Mouse (Mus musculus): ENCODE data around the gene Rwdd2b. TPM values are rescaled to one million over a fixed set of nuclear protein-coding genes. Genes with fewer than 3 reads are reported as not detected.

Rwdd2b gene
- total RNA-seq, 1 experiment: 4.6 TPM

- no peak for DNase-seq (ENCODE audit: low read depth, low spot score)
- TF ChIP-seq HCFC1 (IDR thresholded peaks at IDR 0.05; ENCODE audit: borderline replicate concordance, insufficient read depth, low read length): no peak
- TF ChIP-seq CHD2 (IDR thresholded peaks at IDR 0.05; ENCODE audit: low read depth, low read length): no peak
- no peak for TF ChIP-seq MAFK (IDR thresholded peaks at IDR 0.05; ENCODE audit: insufficient read depth, low read depth, low read length)
- no peak for TF ChIP-seq ZC3H11A (IDR thresholded peaks at IDR 0.05; ENCODE audit: borderline replicate concordance, low read depth, low read length)
- no peak for TF ChIP-seq ZNF384 (IDR thresholded peaks at IDR 0.05; ENCODE audit: low read depth, low read length)
- Histone ChIP-seq H3K4me1 (ENCODE audit: control insufficient read depth in 2 of 2, insufficient read depth in 2 of 2, low read length in 2 of 2, poor library complexity in 1 of 2) (no peaks in the 10 kb centered on the region), H3K9ac (ENCODE audit: insufficient read depth, low read depth, low read length, poor library complexity, severe bottlenecking) (no peak overlapping the region), H3K4me3 (ENCODE audit: insufficient read depth in 1 of 2, low read depth in 1 of 2, low read length in 2 of 2, poor library complexity in 1 of 2, severe bottlenecking in 1 of 2) (no peak overlapping the region), H3K27ac (ENCODE audit: insufficient read depth, low read depth, low read length, poor library complexity, severe bottlenecking) (no peak overlapping the region), H3K9me3 (ENCODE audit: control insufficient read depth, insufficient read depth, low read depth, low read length) (no peaks in the 10 kb centered on the region), H3K36me3 (ENCODE audit: control insufficient read depth, insufficient read depth, low read length, poor library complexity, severe bottlenecking) (peaks cover 9% of the 10 kb centered on the region)
- in situ Hi-C loops (cut with MboI; ENCODE audit: low sequenced_read_pairs in 2 of 2, unreplicated experiment in 2 of 2): no loop called here
Measured at GRCm38 (mm10) chr16:87470579-87470978, 30.2 kb upstream of the Rwdd2b start.

- no peak overlapping the region for H3K27ac ChIP-seq (ENCODE audit: insufficient read depth, low read depth, low read length, poor library complexity, severe bottlenecking)
- no peak overlapping the region for H3K9ac ChIP-seq (ENCODE audit: insufficient read depth, low read depth, low read length, poor library complexity, severe bottlenecking)
- no peak for DNase-seq (ENCODE audit: low read depth, low spot score)
- peaks cover 3 to 5% of the 10 kb centered on the region in 2 experiments; a peak in 2 of 4 replicates for H3K4me1 ChIP-seq (ENCODE audit: control insufficient read depth in 2 of 2, insufficient read depth in 2 of 2, low read length in 2 of 2, poor library complexity in 1 of 2)
- in situ Hi-C loops (cut with MboI; ENCODE audit: low sequenced_read_pairs in 2 of 2, unreplicated experiment in 2 of 2): no loop called here
- no peaks in the 10 kb centered on the region for H3K9me3 ChIP-seq (ENCODE audit: control insufficient read depth, insufficient read depth, low read depth, low read length)
- TF ChIP-seq CHD2 (IDR thresholded peaks at IDR 0.05; ENCODE audit: low read depth, low read length) (no peak), ZNF384 (IDR thresholded peaks at IDR 0.05; ENCODE audit: low read depth, low read length) (no peak), MAFK (IDR thresholded peaks at IDR 0.05; ENCODE audit: insufficient read depth, low read depth, low read length) (no peak), HCFC1 (IDR thresholded peaks at IDR 0.05; ENCODE audit: borderline replicate concordance, insufficient read depth, low read length) (no peak), ZC3H11A (IDR thresholded peaks at IDR 0.05; ENCODE audit: borderline replicate concordance, low read depth, low read length) (no peak)
- no peak overlapping the region for H3K4me3 ChIP-seq (ENCODE audit: insufficient read depth in 1 of 2, low read depth in 1 of 2, low read length in 2 of 2, poor library complexity in 1 of 2, severe bottlenecking in 1 of 2)
- H3K36me3 ChIP-seq (ENCODE audit: control insufficient read depth, insufficient read depth, low read length, poor library complexity, severe bottlenecking): peaks cover 2% of the 10 kb centered on the region
Measured at GRCm38 (mm10) chr16:87458752-87459151, 18.4 kb upstream of the Rwdd2b start.

DNA sequence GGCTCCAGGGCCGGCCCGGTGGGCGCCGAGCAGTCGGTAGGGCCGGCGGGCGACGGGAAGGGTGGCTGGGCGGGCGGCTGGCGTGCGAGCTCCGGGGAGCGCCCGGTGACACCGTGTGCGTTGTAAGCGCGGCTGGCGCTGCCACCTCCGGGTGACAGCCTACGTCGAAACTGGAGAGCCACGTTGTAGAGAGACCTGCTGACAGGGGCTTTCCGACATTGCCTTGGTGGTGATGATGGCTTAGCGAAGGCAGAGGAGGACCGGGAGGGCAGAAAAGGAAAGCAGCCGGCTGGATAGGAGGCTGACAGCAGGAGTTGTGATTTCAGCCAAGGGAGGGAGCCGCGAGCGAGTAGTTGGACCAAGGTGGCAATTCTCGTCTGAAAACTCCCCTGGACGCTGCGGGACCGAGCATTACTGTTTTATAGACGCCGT, 14.8 kb upstream of the Rwdd2b start:
- Histone ChIP-seq H3K9ac (ENCODE audit: insufficient read depth, low read depth, low read length, poor library complexity, severe bottlenecking) (peak overlapping the region; percentile 88), H3K27ac (ENCODE audit: insufficient read depth, low read depth, low read length, poor library complexity, severe bottlenecking) (no peak overlapping the region), H3K9me3 (ENCODE audit: control insufficient read depth, insufficient read depth, low read depth, low read length) (no peaks in the 10 kb centered on the region), H3K36me3 (ENCODE audit: control insufficient read depth, insufficient read depth, low read length, poor library complexity, severe bottlenecking) (no peaks in the 10 kb centered on the region), H3K4me3 (ENCODE audit: insufficient read depth in 1 of 2, low read depth in 1 of 2, low read length in 2 of 2, poor library complexity in 1 of 2, severe bottlenecking in 1 of 2) (peak overlapping the region; percentile 71 to 95), H3K4me1 (ENCODE audit: control insufficient read depth in 2 of 2, insufficient read depth in 2 of 2, low read length in 2 of 2, poor library complexity in 1 of 2) (peaks cover 3 to 7% of the 10 kb centered on the region in 2 experiments; a peak in 2 of 4 replicates)
- no peak for TF ChIP-seq CHD2 (IDR thresholded peaks at IDR 0.05; ENCODE audit: low read depth, low read length)
- no peak for TF ChIP-seq MAFK (IDR thresholded peaks at IDR 0.05; ENCODE audit: insufficient read depth, low read depth, low read length)
- no peak for TF ChIP-seq ZC3H11A (IDR thresholded peaks at IDR 0.05; ENCODE audit: borderline replicate concordance, low read depth, low read length)
- in situ Hi-C loops (cut with MboI; ENCODE audit: low sequenced_read_pairs in 2 of 2, unreplicated experiment in 2 of 2): no loop called here
- DNase-seq (ENCODE audit: low read depth, low spot score): no peak

DNA sequence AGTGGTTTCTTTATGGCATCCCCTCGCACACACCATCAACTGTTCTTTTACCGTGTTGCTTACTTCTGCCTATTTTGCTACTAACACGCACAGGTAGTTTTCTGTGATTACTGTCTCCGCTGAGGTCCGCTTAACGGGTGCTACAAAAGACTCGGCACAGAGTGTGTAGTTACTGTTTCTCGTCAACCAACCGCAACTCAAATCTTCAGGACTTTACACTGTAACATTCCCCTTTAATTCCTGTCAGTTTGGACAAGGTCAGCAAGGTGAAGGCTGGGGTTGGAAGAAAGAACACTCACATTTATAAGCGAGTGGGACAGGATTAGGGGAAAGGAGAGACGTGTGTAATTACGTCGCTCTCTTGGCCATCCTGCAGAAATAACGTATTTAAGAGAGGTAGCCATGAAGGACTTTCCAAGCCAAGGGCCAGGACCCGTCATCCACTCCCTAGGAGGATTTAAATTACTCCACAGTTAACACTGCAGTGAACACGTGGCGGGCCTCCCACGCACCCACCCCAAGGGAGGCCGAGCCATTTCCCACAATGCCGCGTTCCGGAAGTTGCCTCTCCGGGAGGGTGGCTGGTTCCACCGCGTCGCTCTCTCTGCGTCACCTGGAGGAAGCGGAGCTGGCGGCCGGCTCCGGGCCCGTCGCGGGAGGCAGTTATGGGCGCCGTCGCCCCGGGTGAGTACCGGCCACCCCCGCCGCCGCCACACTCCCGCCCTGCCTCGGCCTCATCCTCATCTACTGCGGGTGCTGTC, 14.2 kb upstream of the Rwdd2b start, which contains the start of gene Usp16:
Gene Usp16 (plus strand): TSS at position 285 of the 761 bp plus-strand sequence.
- DNase-seq (ENCODE audit: low read depth, low spot score): peak; percentile 54
- Histone ChIP-seq H3K4me1 (ENCODE audit: control insufficient read depth in 2 of 2, insufficient read depth in 2 of 2, low read length in 2 of 2, poor library complexity in 1 of 2) (peaks cover 3 to 7% of the 10 kb centered on the region in 2 experiments; a peak in 2 of 4 replicates), H3K9ac (ENCODE audit: insufficient read depth, low read depth, low read length, poor library complexity, severe bottlenecking) (peak within 1 kb of the TSS; percentile 88), H3K9me3 (ENCODE audit: control insufficient read depth, insufficient read depth, low read depth, low read length) (no peaks in the 10 kb centered on the region), H3K36me3 (ENCODE audit: control insufficient read depth, insufficient read depth, low read length, poor library complexity, severe bottlenecking) (no peaks in the 10 kb centered on the region), H3K4me3 (ENCODE audit: insufficient read depth in 1 of 2, low read depth in 1 of 2, low read length in 2 of 2, poor library complexity in 1 of 2, severe bottlenecking in 1 of 2) (peak within 1 kb of the TSS; percentile 71 to 95), H3K27ac (ENCODE audit: insufficient read depth, low read depth, low read length, poor library complexity, severe bottlenecking) (no peak within 1 kb of the TSS; the same call in 1 of the 2 replicates)
- TF ChIP-seq CHD2 (IDR thresholded peaks at IDR 0.05; ENCODE audit: low read depth, low read length): no peak
- no peak for TF ChIP-seq ZNF384 (IDR thresholded peaks at IDR 0.05; ENCODE audit: low read depth, low read length)
- no peak for TF ChIP-seq MAFK (IDR thresholded peaks at IDR 0.05; ENCODE audit: insufficient read depth, low read depth, low read length)
- peak; percentile 72 for TF ChIP-seq HCFC1 (IDR thresholded peaks at IDR 0.05; ENCODE audit: borderline replicate concordance, insufficient read depth, low read length)
- no peak for TF ChIP-seq ZC3H11A (IDR thresholded peaks at IDR 0.05; ENCODE audit: borderline replicate concordance, low read depth, low read length)
- in situ Hi-C loops (cut with MboI; ENCODE audit: low sequenced_read_pairs in 2 of 2, unreplicated experiment in 2 of 2): no loop called here

Measured in ES-E14 (cell line).